Mouse (Mus musculus) adrenal gland, postnatal 4 days (tissue): ENCODE measurements around the gene Gm5458. TPM values are rescaled to one million over a fixed set of nuclear protein-coding genes. Genes with fewer than 3 reads are reported as not detected.
"Not testable (repeated sequence)": the region's sequence is repeated elsewhere in the genome, so short reads cannot be mapped to it uniquely, and the experiment has no call there.

Source experiments
- DNase-seq, 2 experiments: peaks; one replicate each; pipeline ENCODE4 v3.0.0; 2021 to 2022; ENCODE audit warnings: low spot score in 2 of 2, mixed read lengths in 2 of 2
- long read RNA-seq, 2 experiments: library from polyadenylated mRNA; stranded (forward); transcript quantifications; one replicate each; pipeline ENCODE4 v2.0.0; 2021
- total RNA-seq, 2 experiments: library from RNA; stranded (reverse); gene quantifications; 2 replicates each; pipeline ENCODE4 v1.2.3; 2021

Gene Gm5458
- total RNA-seq: not detected
- long read RNA-seq, experiment 1: 0 reads
- long read RNA-seq, experiment 2: 0 reads

- not testable (repeated sequence) for DNase-seq
Measured at GRCm38 (mm10) chr14:19602481-19602880, at the start of gene Gm5458. Gm5458 (minus strand) TSS chr14:19602581.

- no peak for DNase-seq
Measured at GRCm38 (mm10) chr14:19646232-19646631, 43.9 kb upstream of the Gm5458 start.

- DNase-seq: not testable (repeated sequence)
Measured at GRCm38 (mm10) chr14:19584804-19585667, 17.3 kb downstream of the Gm5458 start, which contains the start of gene Gm2237. Gm2237 (minus strand) TSS chr14:19585135.

- DNase-seq: not testable (repeated sequence)
Measured at GRCm38 (mm10) chr14:19549863-19550262, 52.5 kb downstream of the Gm5458 start, which contains the start of gene Gm2244. Gm2244 (minus strand) TSS chr14:19549963.

Other genes starting within 250 kb of the Gm5458 start
- under 1 TPM; 0.53 to 0.85 TPM for gene Gm21738, start 183.7 kb downstream of the Gm5458 start, total RNA-seq
- gene Gm2244, start 52.6 kb downstream of the Gm5458 start, total RNA-seq: not detected
- gene Gm2237, start 17.4 kb downstream of the Gm5458 start, total RNA-seq: 1 to 10 TPM; 2.4 to 3.6 TPM
- gene Nid2, start 148.7 kb upstream of the Gm5458 start, total RNA-seq: 100 to 1,000 TPM in 1 of 2 experiments, 10 to 100 TPM in 1; 80.3 to 105 TPM
- gene Rtraf, start 221.2 kb upstream of the Gm5458 start, total RNA-seq: 10 to 100 TPM; 86.2 to 90.3 TPM